Mouse (Mus musculus) adrenal gland, adult 8-10 months (tissue): ENCODE measurements at regions not wholly inside any gene's neighbourhood (a gene's known extent, or its start where the extent isn't known, plus 50 kb on each side); places are given as distances from the start of the nearest gene placed in this dataset.
"Not testable (repeated sequence)": the region's sequence is repeated elsewhere in the genome, so short reads cannot be mapped to it uniquely, and the experiment has no call there.

Experiments
- DNase-seq: peaks from one replicate; pipeline ENCODE4 v3.0.0; 2022

GRCm38 (mm10) chr13:107830281-107830680 is 214.0 kb upstream of the Smim15 start:
- DNase-seq = no peak

GRCm38 (mm10) chr13:107829861-107830260 is 214.4 kb upstream of the Smim15 start:
- no peak for DNase-seq

GRCm38 (mm10) chr13:107825636-107826035 is 218.6 kb upstream of the Smim15 start:
- DNase-seq = no peak

DNA sequence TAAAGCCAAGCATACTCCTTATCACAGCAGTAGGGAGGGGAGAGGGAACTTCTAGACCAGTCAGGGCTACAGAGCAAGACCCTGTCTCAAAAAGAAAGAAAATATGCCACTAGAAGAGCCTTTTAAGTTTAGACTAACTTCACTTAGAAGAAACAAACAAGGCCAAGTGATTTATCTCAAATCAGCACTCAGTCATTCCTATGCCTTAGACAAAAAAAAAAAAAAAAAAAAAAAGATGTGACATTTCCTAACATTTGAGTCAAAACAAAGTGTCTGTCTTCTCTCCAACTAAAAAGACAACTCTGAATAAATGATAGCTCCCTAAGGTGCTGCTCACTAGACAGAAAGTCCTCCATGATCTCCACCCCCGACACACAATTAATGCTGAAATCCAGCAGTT is 220.9 kb upstream of the Smim15 start:
- DNase-seq = no peak

GRCm38 (mm10) chr13:107822198-107822597 is 222.0 kb upstream of the Smim15 start:
- no peak for DNase-seq

DNA sequence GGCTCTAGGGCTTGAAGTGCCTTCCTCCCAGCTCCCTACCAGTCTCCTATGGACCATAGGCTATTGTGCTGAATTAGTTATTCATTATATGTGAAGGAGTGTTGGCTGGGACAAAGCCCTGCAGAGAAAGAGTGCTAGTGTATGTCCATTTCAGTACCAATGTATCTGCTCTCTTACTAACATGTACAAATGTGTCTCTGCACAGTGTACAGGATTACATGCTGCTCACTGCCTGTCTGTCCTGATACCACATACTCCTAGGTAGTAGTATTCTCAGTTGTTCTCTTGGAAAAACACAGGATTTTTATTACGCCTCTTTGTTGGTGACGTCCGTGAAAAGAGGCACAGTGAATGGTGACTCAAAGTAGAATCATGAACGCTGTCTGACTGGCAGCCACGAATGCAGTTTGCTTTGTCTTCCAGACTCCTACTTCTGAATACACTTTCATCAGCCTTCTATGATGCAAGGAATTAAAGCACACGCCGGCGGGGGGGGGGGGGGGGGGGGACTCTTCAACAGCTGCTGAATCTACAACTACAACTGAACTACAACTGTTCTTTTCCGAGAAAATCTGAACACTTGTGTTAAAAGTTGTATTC is 230.6 kb upstream of the Smim15 start:
- DNase-seq = no peak

- no peak for DNase-seq
Measured at GRCm38 (mm10) chr13:107812014-107812413, 232.2 kb upstream of the Smim15 start.

GRCm38 (mm10) chr13:107810802-107811192 is 233.4 kb upstream of the Smim15 start:
- DNase-seq = no peak

GRCm38 (mm10) chr13:107810060-107810801 is 234.0 kb upstream of the Smim15 start:
- no peak for DNase-seq

- DNase-seq = no peak
Measured at GRCm38 (mm10) chr13:107808961-107809360, 235.3 kb upstream of the Smim15 start.

GRCm38 (mm10) chr13:107804418-107804817 is 239.8 kb upstream of the Smim15 start:
- DNase-seq = no peak

GRCm38 (mm10) chr13:107799199-107799945 is 244.9 kb upstream of the Smim15 start:
- DNase-seq = no peak

GRCm38 (mm10) chr13:107798144-107798543 is 246.1 kb upstream of the Smim15 start:
- no peak for DNase-seq

DNA sequence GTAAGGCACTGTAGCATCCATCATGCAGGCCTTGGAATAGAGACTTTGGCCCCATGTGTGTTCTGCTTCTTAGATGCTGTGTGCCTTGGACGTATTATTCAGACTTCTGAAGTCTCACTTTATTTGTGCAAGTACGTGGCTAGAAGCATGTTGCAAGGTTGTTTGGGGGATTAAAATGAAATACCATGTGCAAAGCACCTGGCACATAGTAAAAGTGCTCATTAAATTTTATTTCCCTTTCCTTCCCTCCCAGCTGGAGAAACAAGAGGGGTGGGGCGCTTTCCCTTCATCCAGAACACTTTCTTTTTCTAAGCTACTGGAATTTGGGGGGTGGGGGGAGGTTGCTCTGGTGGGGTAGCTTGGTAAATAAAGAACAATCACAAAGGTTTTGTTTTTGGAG is 248.7 kb upstream of the Smim15 start:
- no peak for DNase-seq

DNA sequence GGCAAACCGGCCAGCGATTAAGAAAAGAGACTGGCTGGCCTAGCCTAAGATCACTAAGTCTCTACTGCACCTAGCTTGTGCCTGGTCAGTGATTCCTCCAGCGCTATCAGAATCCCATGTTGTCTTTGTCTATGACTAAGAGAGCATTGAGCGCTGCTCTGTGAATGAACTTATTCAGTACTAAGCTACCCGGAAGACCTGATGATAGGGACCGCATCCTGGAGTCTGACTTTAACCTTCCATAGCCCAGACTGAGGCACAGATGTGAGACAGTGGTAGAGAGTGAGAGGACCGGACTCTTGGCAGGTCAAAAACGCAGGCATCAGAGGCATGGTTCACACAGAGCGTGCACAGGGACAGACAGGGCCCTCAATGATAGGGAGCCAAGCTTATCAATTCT is 252.5 kb upstream of the Smim15 start:
- no peak for DNase-seq

- DNase-seq = no peak
Measured at GRCm38 (mm10) chr13:107784971-107785370, 259.3 kb upstream of the Smim15 start.

DNA sequence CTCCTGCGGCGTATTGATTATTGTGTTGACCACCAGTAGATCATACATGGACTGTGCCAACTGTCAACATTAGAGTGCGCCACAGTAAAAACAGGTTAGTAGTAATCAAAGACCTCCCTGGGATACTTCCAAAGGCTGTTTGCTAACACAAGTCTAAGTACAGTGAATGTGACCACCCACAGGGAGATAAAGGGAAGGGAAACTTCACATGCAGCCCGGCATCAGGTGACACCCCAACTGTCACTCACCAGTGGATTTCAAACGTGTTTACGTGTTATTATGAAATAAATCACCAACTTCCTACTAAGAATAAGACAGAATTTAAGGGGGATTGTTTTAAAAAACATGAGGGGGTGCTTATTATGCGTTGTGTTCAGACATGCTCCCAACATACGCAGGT is 262.5 kb upstream of the Smim15 start:
- no peak for DNase-seq

GRCm38 (mm10) chr13:107781221-107781620 is 263.0 kb upstream of the Smim15 start:
- no peak for DNase-seq

DNA sequence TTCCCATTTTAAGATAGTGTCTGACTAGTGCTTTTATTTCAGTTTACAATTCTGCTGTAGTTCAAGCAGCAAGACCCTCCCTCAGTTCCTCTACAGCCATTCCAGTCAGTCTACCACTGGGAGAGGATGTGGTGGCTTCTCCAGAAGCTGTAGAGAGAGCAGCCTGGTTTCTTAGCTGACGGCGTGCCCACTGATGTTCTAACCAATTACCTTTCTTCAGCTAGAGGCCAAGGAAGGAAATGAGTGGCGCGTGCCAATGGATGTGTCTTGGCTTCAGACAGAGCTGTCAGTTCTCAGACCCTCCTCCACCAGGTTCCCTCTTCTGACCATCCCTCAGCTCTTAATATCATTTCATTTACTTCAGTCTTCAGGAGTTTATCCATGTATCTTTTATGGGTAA is 264.7 kb upstream of the Smim15 start:
- DNase-seq = no peak

- not testable (repeated sequence) for DNase-seq
Measured at GRCm38 (mm10) chr13:107774499-107774898, 269.7 kb upstream of the Smim15 start.

GRCm38 (mm10) chr13:107767262-107767624 is 277.0 kb upstream of the Smim15 start:
- no peak for DNase-seq

DNA sequence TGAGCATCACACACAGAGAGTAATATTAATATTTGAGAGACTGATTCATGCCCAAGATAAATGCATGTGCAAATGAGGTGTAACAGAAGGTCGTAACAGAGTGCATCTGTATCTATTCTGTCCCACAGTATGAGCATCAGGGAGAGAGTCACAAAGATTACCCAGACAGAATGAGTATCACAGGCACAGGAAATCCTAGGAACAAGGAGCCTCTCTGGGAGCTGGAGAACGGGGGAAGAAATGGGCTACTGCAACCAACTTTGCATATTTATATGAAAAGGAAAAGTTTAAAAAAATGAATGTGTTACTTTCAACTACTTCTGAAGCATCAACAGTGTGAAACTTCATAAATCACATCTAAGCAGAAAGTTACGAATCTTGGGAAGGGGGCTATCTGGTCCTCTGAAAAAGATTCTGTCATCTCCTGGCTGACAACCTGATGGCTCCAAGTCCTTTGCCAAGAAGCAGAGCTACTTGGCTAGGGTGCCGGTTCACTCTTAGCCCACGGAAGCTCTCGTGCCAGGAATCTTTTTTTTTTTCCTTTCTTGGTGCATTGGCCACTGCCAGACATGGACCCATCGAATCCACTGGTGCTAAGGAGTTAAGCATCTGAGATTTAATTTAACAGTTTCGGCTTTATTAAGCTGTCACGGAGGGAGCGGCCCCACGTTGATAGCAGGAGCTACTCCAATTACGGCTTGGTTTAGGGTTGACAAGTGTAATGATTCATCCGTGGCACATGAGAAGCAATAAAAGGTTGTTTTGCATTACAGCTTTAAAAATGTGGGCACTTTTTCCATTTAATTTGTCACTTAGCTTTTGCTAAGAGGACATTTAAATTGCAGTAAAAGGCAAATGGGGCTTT is 277.6 kb upstream of the Smim15 start:
- DNase-seq = no peak

DNA sequence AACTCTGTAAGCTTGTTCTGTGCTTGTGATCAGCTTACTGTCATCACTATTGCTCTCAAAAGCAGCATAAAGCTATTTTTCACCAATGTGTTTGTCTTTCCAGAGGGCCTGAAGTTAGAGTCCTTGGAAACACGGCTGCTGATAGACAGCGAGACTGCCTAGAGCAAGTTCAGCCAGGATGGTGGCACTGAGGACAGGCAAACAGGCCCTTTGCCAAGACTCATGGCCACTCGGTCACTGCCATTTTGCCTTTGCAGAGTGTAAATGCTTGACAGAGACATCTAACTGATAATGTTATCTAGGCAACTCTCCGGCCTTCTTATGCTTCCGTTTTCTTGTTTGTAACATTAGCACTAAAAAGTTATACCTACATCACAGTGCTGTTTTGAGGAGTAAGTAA is 280.3 kb upstream of the Smim15 start:
- DNase-seq = no peak
